Mouse (Mus musculus) small intestine, adult 2 months (tissue): Measurements from ENCODE around the gene Phlda3. TPM values are rescaled to one million over a fixed set of nuclear protein-coding genes. Genes with fewer than 3 reads are reported as not detected.

Experiments used
- H3K27ac ChIP-seq: fragments of 200-500 bp; 2 replicates; pipeline ENCODE4 v1.5.1; 2012; ENCODE audit warnings: low read depth, low read length, control low read depth, inconsistent platforms; ENCODE audit not compliant: insufficient read depth
- H3K27me3 ChIP-seq: fragments of 200-500 bp; 2 replicates; pipeline ENCODE4 v1.6.1; 2012; ENCODE audit warnings: mild to moderate bottlenecking, moderate library complexity, low read length, inconsistent platforms; ENCODE audit not compliant: control insufficient read depth, insufficient read depth
- H3K36me3 ChIP-seq: fragments of 200-500 bp; 2 replicates; pipeline ENCODE4 v1.6.1; 2012; ENCODE audit warnings: mild to moderate bottlenecking, low read length, control low read depth, inconsistent platforms; ENCODE audit not compliant: control insufficient read depth, insufficient read depth
- H3K4me1 ChIP-seq: fragments of 200-500 bp; 2 replicates; pipeline ENCODE4 v1.6.1; 2012; ENCODE audit warnings: low read length, inconsistent platforms, mixed read lengths; ENCODE audit not compliant: control insufficient read depth, insufficient read depth, insufficient read length
- H3K4me3 ChIP-seq: fragments of 200-500 bp; 2 replicates; pipeline ENCODE4 v1.5.1; 2012; ENCODE audit warnings: low read depth, mild to moderate bottlenecking, control low read depth, inconsistent platforms, low read length, moderate library complexity
- CTCF ChIP-seq: fragments of 200-500 bp; IDR thresholded peaks from 2 replicates; pipeline ENCODE4 v1.5.1; 2012; ENCODE audit warnings: low read depth, mild to moderate bottlenecking, control low read depth, inconsistent platforms, low read length, moderate library complexity, mixed read lengths; ENCODE audit not compliant: insufficient replicate concordance, insufficient read length; ENCODE audit errors: extremely low read depth
- POLR2A ChIP-seq: fragments of 200-500 bp; IDR thresholded peaks from 2 replicates; pipeline ENCODE4 v1.6.1; 2012; ENCODE audit warnings: low read depth, mild to moderate bottlenecking, control low read depth, inconsistent platforms, low read length, moderate library complexity
- WGBS: fragments of 180-500 bp; shearing (Covaris S2); methylation state at CpG from one replicate; pipeline ENCODE4 v1.1.7; 2018; 5-methylcytosine and 5-hydroxymethylcytosine counted together
- polyA plus RNA-seq: library from polyadenylated mRNA; depleted of rRNA; stranded (reverse); fragments of >200 nt; gene quantifications from 2 replicates; pipeline ENCODE4 v1.2.3, GENCODE M21; 2012; rRNA removed

The Phlda3 gene
- polyA plus RNA-seq: 8.7 and 10.5 TPM in 2 replicates

GRCm38 (mm10) chr1:135765645-135766591 is at the start of gene Phlda3:
Gene Phlda3, plus strand, starts transcription at chr1:135766119.
- peak within 1 kb of the TSS; percentile 45 for H3K27ac ChIP-seq
- H3K4me3 ChIP-seq: peak within 1 kb of the TSS; percentile 69
- H3K27me3 ChIP-seq: peaks cover 9% of the 10 kb centered on the region
- 2% methylated on average over 89 of the region's 90 CpGs for WGBS
- peaks cover 10% of the 10 kb centered on the region for H3K4me1 ChIP-seq
- H3K36me3 ChIP-seq: no peaks in the 10 kb centered on the region
- TF ChIP-seq CTCF (no peak), POLR2A (peak; percentile 39; the same call in 1 of the 2 replicates)

GRCm38 (mm10) chr1:135719486-135719885 is 46.4 kb upstream of the Phlda3 start:
- H3K4me3 ChIP-seq: no peak overlapping the region
- TF ChIP-seq CTCF: peak; percentile 73; the same call in 1 of the 2 replicates
- TF ChIP-seq POLR2A: no peak
- H3K4me1 ChIP-seq: no peaks in the 10 kb centered on the region; the same call in 1 of the 2 replicates
- no peak overlapping the region for H3K27ac ChIP-seq
- H3K27me3 ChIP-seq: no peaks in the 10 kb centered on the region
- H3K36me3 ChIP-seq: no peaks in the 10 kb centered on the region
- 17% methylated on average over 9 of the region's 9 CpGs for WGBS

GRCm38 (mm10) chr1:135719983-135720382 is 45.9 kb upstream of the Phlda3 start, which contains the start of gene Csrp1:
Gene Csrp1, plus strand, starts transcription at chr1:135720061.
- Histone ChIP-seq H3K27me3 (no peaks in the 10 kb centered on the region), H3K4me3 (no peak within 1 kb of the TSS), H3K27ac (no peak within 1 kb of the TSS), H3K36me3 (no peaks in the 10 kb centered on the region), H3K4me1 (no peaks in the 10 kb centered on the region; the same call in 1 of the 2 replicates)
- TF ChIP-seq CTCF (no peak), POLR2A (no peak)
- WGBS: 62% methylated on average over 6 of the region's 6 CpGs

GRCm38 (mm10) chr1:135723016-135723415 is 42.9 kb upstream of the Phlda3 start:
- no peak for TF ChIP-seq CTCF
- TF ChIP-seq POLR2A: no peak
- Histone ChIP-seq H3K4me3 (no peak overlapping the region), H3K27ac (no peak overlapping the region), H3K27me3 (no peaks in the 10 kb centered on the region), H3K4me1 (no peaks in the 10 kb centered on the region; the same call in 1 of the 2 replicates), H3K36me3 (no peaks in the 10 kb centered on the region)
- 18% methylated on average over 1 of the region's 1 CpGs for WGBS

GRCm38 (mm10) chr1:135724134-135724533 is 41.8 kb upstream of the Phlda3 start:
- Histone ChIP-seq H3K4me1 (no peaks in the 10 kb centered on the region; the same call in none of the 2 replicates), H3K27ac (no peak overlapping the region), H3K4me3 (no peak overlapping the region), H3K27me3 (no peaks in the 10 kb centered on the region), H3K36me3 (no peaks in the 10 kb centered on the region)
- 63% methylated on average over 4 of the region's 4 CpGs for WGBS
- no peak for TF ChIP-seq CTCF
- TF ChIP-seq POLR2A: no peak

- H3K36me3 ChIP-seq: no peaks in the 10 kb centered on the region
- no peaks in the 10 kb centered on the region for H3K27me3 ChIP-seq
- no peak overlapping the region for H3K4me3 ChIP-seq
- TF ChIP-seq CTCF (no peak), POLR2A (no peak)
- 80% methylated on average over 6 of the region's 6 CpGs for WGBS
- 0 out of 2 replicates have a peak overlapping the region, but pooled peaks have one; percentile 24 for H3K27ac ChIP-seq
- H3K4me1 ChIP-seq: no peaks in the 10 kb centered on the region; the same call in none of the 2 replicates
Measured at GRCm38 (mm10) chr1:135725324-135725723, 40.6 kb upstream of the Phlda3 start.

- no peaks in the 10 kb centered on the region for H3K36me3 ChIP-seq
- TF ChIP-seq POLR2A: no peak
- TF ChIP-seq CTCF: no peak
- H3K4me1 ChIP-seq: no peaks in the 10 kb centered on the region; the same call in none of the 2 replicates
- peak overlapping the region; percentile 24; the same call in 1 of the 2 replicates for H3K27ac ChIP-seq
- no peak overlapping the region for H3K4me3 ChIP-seq
- 16% methylated on average over 7 of the region's 7 CpGs for WGBS
- no peaks in the 10 kb centered on the region for H3K27me3 ChIP-seq
Measured at GRCm38 (mm10) chr1:135725936-135726335, 40.0 kb upstream of the Phlda3 start.
